Mouse (Mus musculus): ENCODE data around the gene Pomt1.

GRCm38 (mm10) chr2:32282727-32283126 is 46.3 kb downstream of the Pomt1 start:
- TF ChIP-seq CTCF (IDR thresholded peaks at IDR 0.05; ENCODE audit: insufficient read depth, low read length) (peak; percentile 90), POLR2A (IDR thresholded peaks at IDR 0.05; ENCODE audit: borderline replicate concordance, extremely low read depth, low read depth, low read length) (no peak)
